Mouse (Mus musculus) heart, postnatal 10 days (tissue): ENCODE results near the gene Rfx1. TPM values are rescaled to one million over a fixed set of nuclear protein-coding genes. Genes with fewer than 3 reads are reported as not detected.

Experiments used
- DNase-seq, 2 experiments: peaks; one replicate each; pipeline ENCODE4 v3.0.0; 2021
- intact Hi-C: fragments of 180-260 bp; cut with DNase I; formaldehyde crosslinking; loops from one replicate; pipeline ENCODE4 v1.15.1; 2025
- microRNA-seq, 2 experiments: library from miRNA; unstranded; fragments of <30 nt; microRNA quantifications; one replicate each; pipeline ENCODE4 v1.2.0; 2022
- total RNA-seq, 2 experiments: library from RNA; stranded (reverse); gene quantifications; 2 replicates each; pipeline ENCODE4 v1.2.3; 2021

Rfx1 gene
- total RNA-seq, 2 experiments from 2014 or later: 12.4 to 15.4 TPM

- intact Hi-C loops: no loop called here
- DNase-seq: no peak
These were observed 61.6 kb downstream of the Rfx1 start for GRCm38 (mm10) chr8:84128277-84128676.

DNA sequence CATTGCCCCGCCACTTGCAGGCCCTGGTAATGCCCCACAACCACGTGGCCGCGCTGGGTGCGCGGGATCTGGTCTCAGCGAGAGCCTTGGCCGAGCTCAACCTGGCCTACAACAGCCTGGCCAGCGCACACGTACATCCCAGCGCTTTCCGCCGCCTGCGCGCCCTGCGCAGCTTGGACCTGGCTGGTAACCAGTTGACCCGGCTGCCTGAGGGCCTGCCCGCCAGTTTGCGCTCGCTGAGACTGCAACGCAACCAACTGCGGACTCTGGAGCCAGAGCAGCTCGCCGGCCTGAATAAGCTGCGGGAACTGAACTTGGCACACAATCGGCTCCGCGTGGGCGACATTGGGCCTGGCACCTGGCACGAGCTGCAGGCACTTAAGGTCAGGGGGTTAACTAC lies 64.2 kb downstream of the Rfx1 start:
- intact Hi-C loops: no loop called here
- peak in 1 of 2 experiments; percentile 29 for DNase-seq

- intact Hi-C loops: no loop called here
- no peak for DNase-seq
These were observed 65.6 kb downstream of the Rfx1 start for GRCm38 (mm10) chr8:84132225-84132624.

- intact Hi-C loops: no loop called here
- no peak for DNase-seq
These were observed 71.2 kb downstream of the Rfx1 start for GRCm38 (mm10) chr8:84137848-84138247.

DNA sequence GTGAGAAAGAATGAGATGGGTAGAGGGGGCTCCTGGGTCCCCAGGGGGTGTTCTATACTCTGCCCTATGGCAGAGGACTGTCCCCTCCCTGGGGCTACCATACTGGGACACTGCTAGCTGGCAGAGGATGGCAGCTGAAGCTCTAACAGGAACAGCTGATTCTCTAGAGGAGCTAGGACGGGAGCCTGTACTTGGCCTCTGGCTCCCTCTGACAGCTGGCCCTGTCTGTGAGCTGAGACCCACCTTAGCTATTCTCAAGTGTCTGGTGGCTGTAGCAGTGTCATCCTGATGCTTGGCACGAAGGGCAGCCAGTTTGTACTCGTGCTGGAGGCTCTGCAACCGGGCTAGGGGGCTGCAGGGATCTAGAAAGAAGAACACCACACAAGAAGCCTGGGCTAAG lies 74.2 kb downstream of the Rfx1 start:
- intact Hi-C loops: no loop called here
- no peak for DNase-seq

GRCm38 (mm10) chr8:84144636-84145245 lies 78.1 kb downstream of the Rfx1 start:
- intact Hi-C loops: no loop called here
- no peak for DNase-seq

Small RNA genes lying within 50 kb of the gene (microRNA-seq; reads per million reads assigned to microRNA genes)
- 0 reads per million in 2 experiments for gene Mir709

Other genes with a start within 250 kb of the Rfx1 start
- 10 to 100 TPM; 29.8 to 29.9 TPM for gene Adgrl1, start 166.7 kb upstream of the Rfx1 start, total RNA-seq
- under 1 TPM; 0.20 to 0.22 TPM for gene Gm10644, start 111.6 kb upstream of the Rfx1 start, total RNA-seq
- 1 to 10 TPM; 7.6 to 7.8 TPM for gene Asf1b, start 111.3 kb upstream of the Rfx1 start, total RNA-seq
- 100 to 1,000 TPM; 398 to 429 TPM for gene Prkaca, start 93.8 kb upstream of the Rfx1 start, total RNA-seq
- gene Samd1, start 69.2 kb upstream of the Rfx1 start, total RNA-seq: 10 to 100 TPM; 30.6 to 39.0 TPM
- gene 1700067K01Rik, start 65.3 kb upstream of the Rfx1 start, total RNA-seq: not detected
- gene 2210011C24Rik, start 54.7 kb upstream of the Rfx1 start, total RNA-seq: 1 to 10 TPM in 1 of 2 experiments, under 1 TPM in 1; 0.62 to 1.4 TPM
- gene Palm3, start 45.4 kb upstream of the Rfx1 start, total RNA-seq: under 1 TPM; 0.19 to 0.20 TPM
- 1 to 10 TPM; 5.9 to 6.0 TPM for gene Il27ra, start 24.2 kb upstream of the Rfx1 start, total RNA-seq
- gene Rln3, start 21.8 kb upstream of the Rfx1 start, total RNA-seq: not detected
- gene Gm10643, start 1.7 kb upstream of the Rfx1 start, total RNA-seq: 1 to 10 TPM; 3.3 to 4.3 TPM
- gene Dcaf15, start 37.9 kb downstream of the Rfx1 start, total RNA-seq: 10 to 100 TPM; 13.7 to 13.9 TPM
- under 1 TPM in 1 of 2 experiments, not detected in 1; 0.12 TPM for gene Podnl1, start 59.2 kb downstream of the Rfx1 start, total RNA-seq
- 10 to 100 TPM; 13.3 to 14.1 TPM for gene Cc2d1a, start 81.1 kb downstream of the Rfx1 start, total RNA-seq
- under 1 TPM; 0.22 to 0.32 TPM for gene 4930432K21Rik, start 81.2 kb downstream of the Rfx1 start, total RNA-seq
- 1 to 10 TPM; 3.6 to 4.1 TPM for gene Nanos3, start 118.4 kb downstream of the Rfx1 start, total RNA-seq
- 10 to 100 TPM; 10.5 to 11.3 TPM for gene Zswim4, start 170.2 kb downstream of the Rfx1 start, total RNA-seq
- gene D8Ertd738e, start 182.9 kb downstream of the Rfx1 start, total RNA-seq: 100 to 1,000 TPM; 222 to 230 TPM
- gene Mri1, start 190.5 kb downstream of the Rfx1 start, total RNA-seq: 10 to 100 TPM; 15.5 to 16.0 TPM
- gene Ccdc130, start 203.5 kb downstream of the Rfx1 start, total RNA-seq: 10 to 100 TPM; 10.0 to 14.3 TPM